Mouse (Mus musculus) cerebral cortex, adult 2 months (tissue): Measurements from ENCODE around the gene Sos1.

Source experiments
- WGBS: fragments of 180-500 bp; shearing (Covaris S2); methylation state at CpG from one replicate; pipeline ENCODE4 v1.1.7; 2018; 5-methylcytosine and 5-hydroxymethylcytosine counted together

Sos1 gene

DNA sequence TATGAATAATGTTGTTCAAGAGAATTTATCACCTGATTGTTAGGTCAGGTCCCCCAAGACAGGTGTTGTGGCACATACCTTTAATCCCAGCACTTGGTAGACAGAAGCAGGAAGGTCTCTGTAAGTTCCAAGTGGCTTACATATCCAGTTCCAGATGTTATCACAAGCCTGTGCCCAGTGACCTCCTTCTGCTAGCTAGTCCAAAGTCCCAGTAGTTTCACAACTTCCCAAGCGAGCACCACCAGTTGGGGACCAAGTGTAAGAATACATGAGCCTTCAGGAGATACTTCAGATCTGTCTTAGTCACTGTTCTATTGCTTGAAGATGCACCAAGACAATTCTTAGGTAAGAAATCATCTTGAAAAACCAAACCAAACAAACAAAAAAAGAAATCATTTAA, 13.6 kb upstream of the Sos1 start:
- 98% methylated on average over 1 of the region's 1 CpGs for WGBS

DNA sequence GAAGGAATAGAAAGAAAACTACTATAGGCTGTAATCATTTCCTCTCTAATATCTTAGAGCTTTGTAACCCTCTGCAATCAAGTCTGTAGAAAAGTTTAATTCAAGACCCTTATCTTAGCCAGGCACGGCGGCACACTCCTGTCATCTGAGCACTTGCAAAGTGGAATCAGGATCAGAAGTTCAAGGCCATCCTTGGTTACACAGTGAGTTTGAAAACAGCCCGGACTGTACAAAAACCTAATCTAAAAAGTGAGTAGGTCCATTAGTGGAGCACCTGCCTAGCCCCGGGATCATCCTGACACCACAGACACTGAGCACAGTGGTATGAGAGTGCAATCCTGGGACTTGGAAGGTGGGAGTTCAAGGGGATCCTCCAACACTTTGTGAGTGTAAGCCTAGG, 12.6 kb upstream of the Sos1 start:
- WGBS, result 94% methylated on average over 4 of the region's 4 CpGs

DNA sequence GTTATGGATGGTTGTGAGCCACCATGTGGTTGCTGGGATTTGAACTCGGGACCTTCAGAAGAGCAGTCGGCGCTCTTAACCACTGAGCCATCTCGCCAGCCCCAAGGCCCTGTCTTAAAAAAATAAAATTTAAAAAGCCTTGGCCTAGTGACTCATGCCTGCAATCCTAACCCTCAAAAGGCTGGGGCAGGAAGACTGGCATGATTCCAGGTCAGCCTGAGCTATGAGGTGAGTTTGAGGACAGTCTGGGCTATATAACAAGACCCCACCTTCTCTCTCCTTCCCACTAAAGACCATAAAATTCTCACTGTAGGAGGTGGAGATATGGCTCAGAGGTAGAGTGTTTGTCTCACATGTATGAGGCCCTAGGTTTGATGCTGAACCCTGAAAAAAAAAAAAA, 12.0 kb upstream of the Sos1 start:
- WGBS, result 97% methylated on average over 4 of the region's 4 CpGs

DNA sequence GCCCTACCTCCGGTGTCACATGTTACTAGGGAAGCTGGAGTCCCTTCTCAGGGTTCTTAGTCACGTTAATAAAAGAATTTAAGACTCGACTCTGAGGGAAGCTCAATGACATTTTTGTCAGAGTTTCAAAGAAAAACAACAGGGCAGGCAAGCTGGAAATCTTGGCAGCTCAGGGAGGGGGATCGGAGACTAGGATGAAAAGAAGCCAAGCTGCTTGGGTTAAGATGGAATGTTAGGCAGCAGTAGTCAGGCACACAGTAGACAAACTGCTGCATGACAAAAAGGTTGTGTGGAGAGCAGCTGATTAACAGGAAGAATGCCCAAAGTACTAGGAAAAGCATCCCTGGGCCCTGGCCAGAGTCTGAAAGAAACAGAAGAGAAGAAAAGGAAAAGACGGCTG, 9.9 kb upstream of the Sos1 start:
- 59% methylated on average over 5 of the region's 5 CpGs for WGBS

DNA sequence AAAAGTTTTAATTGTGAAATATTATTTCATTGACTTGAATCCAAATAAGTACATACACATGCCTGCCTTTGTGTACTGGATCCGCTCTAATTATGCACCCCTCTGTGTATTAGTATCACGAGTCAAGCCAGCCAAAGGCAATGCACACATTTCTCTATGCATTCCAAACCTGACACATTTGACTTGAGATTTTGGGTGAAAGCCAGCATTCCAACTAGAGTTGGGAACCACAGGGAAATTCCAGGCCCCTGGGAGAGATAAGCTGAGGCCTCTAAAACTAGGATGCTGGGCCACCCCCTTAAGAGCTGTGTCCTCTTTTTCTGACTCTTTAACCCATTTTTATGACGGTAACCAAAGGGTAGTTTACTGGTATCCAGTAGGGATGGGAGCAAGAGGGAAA, 8.7 kb upstream of the Sos1 start:
- WGBS, result 75% methylated on average over 3 of the region's 3 CpGs

DNA sequence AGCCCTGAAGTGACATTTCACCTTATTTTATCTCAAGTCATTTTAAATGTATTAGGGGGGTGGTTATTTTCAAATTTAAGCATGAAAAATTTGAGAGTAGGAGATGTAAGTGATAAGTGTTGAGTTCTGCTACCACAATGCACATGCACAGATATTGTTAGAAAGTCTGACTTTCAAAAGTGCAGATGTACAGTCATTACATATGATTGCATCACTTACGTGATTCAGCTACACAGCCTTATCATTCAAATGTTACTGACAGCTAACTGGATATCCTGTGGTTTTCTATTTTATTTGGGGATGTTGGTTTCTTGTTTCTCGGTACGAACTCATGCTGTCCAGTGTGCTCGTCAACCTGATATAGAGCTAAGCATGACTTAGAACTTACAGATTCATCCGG, 4.9 kb upstream of the Sos1 start:
- WGBS, result 94% methylated on average over 5 of the region's 5 CpGs

DNA sequence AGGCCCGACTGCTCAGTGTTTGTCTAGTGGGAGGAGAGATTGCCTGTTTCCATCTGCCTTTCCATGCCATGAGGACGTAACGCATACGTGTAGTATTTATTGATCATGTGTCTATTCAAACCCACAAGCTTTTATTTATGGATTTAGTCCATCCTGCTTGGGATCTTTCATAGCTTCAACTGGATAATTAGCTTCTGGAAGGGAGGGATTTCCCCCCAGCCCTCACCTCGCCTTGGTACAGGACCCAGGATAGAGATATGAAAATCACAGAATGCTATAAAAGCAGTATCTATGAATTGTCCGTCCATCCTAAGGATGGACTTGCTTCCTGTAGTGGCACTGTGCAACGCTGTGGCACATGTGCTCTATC, 587 bp upstream of the Sos1 start:
- 17% methylated on average over 7 of the region's 7 CpGs for WGBS

DNA sequence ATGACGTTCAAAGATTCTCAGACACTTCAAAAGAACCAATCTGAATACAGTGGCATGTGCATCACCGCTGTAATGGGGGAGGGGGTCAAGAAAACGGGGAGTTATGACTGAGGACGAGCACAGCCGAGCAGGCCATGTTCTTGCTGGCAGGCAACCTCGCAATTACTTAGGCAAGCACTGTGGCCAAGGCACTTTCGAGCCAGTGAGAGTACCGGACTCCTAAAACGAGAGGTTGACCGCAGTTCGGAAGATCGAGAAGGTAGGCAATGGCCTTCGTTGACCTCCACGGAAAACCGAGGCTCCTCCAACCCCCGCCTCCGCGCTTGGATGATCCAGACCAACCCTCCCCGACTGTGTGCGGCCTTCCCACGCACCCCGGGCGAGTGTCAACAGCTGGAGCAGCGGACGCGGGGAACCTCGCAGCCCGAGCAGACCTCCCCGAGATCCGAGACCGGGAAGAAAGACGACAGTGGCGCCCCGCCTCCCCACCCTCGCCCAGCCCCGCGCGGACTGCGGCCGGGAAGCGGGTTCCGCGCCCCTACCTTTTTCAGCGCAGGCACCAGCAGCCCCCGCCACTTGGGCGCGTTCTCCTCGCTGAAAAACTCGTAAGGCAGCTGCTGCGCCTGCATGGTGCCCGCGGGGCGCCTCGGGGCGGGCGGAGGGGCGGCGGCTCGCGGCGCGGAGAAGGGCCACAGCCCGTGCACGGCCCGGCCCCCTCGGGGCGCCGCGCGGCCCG, 790 bp downstream of the Sos1 start:
- under 1% methylated on average over 71 of the region's 71 CpGs for WGBS

DNA sequence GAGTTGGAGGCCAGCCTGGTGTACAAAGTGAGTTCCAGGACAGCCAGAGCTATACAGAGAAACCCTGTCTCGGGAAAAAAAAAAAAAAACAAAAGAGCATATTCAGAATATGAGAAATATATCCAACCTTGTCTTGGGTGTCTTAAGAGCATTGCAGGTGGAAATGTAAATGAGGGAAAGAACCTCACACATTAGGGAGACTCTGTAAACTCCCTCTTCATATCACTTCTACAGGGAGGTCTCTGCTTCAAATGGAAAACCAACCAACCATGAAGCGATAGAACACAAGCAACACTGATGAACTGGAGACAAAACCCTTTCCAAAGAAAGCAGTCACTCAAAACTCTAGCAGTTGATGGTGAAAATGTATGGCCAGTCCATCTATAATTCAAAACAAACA, 2.6 kb downstream of the Sos1 start:
- WGBS, result 83% methylated on average over 2 of the region's 2 CpGs

DNA sequence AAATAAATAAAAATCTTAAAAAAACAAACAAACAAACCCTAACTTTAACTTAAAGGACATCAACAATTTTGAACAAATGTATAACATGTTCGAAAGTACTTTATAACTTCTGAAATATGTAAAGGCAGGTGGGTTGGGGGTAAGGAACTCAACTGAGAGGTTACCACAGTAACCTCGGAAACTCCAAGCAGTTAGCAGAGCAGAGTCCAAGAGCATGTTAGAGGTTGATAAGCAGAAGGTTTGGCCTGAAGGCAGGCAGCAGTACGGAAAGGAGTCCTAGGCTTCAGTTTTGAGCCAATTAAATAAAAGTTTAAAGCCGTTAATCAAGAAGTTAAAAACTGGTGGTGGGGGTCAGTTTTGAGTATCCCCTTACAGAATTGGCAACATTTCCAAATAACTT, 3.8 kb downstream of the Sos1 start:
- 92% methylated on average over 4 of the region's 4 CpGs for WGBS

DNA sequence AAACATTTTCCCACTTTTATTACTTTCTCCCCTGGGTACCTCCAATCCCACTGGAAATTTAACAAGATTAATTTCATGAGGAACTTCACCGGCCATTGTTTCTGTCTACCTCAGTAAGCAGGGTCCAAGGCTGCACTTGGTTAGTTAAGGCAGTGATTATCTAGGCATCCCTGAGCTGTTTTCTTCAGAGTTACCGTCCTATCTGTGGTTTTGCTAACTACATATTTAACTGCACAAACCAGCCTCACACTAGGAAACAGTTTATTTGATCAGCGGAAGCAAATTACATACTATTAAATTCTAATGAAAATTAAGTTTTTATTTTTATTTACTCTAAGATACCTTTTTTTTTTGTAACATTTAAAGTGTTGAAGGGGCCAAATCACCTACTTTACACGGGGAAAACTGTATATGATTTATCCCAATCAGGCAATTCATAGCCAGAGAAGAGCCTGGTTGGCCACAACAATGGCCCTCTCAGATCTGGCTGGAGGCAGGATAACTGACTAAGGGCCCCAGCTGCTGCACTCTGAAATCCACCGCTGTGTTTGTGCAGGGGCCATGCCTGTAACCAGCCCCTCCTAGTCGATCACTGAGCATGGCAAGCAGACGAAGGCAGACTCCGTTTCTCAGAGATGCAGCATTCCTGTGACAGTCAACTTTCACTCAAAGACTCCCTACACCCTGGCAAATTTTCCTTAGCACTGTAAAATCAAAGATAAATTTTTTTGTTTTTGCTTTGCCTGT, 9.0 kb downstream of the Sos1 start:
- 50% methylated on average over 8 of the region's 8 CpGs for WGBS

DNA sequence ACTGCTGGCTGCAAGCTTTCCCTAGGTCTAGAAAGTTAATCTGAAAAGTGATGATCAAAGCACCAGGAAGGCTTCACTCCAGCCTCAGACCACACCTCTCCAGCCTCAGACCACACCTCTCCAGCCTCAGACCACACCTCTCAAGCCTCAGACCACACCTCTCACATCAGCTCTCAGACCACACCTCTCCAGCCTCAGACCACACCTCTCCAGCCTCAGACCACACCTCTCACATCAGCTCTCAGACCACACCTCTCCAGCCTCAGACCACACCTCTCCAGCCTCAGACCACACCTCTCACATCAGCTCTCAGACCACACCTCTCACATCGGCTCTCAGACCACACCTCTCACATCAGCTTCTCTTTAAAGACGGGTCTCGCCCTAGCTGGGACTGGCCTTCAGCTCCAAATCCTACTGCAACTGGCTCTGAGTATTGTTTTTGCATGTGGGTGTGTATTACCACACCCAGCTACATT, 11.8 kb downstream of the Sos1 start:
- WGBS, result 61% methylated on average over 3 of the region's 3 CpGs

DNA sequence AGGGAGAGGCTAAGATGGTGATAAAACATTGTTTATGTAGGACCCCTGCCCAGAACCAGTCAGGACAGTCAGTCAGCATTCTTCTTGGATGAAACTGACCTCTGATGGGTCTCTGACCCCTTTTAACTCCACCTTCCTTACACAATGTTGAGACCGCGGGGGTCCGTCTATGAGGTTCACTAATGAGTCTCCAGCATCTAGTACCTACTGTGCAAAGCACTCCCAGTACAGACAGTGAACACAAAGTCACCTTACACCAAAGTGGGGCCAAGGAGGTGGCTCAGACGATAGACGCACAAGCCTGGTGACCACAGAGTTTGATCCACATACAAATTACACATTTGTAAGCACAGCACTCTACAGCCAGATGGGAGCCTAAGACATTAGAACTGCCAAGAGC, 20.0 kb downstream of the Sos1 start:
- WGBS, result 57% methylated on average over 5 of the region's 5 CpGs

DNA sequence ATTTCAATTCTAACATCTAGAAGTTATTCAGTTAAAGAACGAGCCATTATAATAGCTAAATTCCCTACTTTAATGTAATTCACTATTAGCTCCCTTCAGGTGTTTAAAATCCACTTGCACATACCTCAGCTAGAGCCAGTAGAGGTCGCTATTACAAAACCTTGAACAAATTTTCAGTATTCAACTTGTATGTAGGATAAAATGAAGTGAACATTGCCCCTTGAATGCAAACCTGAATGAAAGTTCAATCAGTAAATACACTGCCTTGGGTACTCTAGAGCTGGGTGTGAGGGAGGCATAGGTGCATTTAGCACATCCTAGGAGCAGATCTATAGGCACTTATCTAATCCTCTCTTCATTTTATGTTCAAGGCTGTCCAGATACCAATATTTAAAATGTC, 24.6 kb downstream of the Sos1 start:
- 25% methylated on average over 2 of the region's 2 CpGs for WGBS

DNA sequence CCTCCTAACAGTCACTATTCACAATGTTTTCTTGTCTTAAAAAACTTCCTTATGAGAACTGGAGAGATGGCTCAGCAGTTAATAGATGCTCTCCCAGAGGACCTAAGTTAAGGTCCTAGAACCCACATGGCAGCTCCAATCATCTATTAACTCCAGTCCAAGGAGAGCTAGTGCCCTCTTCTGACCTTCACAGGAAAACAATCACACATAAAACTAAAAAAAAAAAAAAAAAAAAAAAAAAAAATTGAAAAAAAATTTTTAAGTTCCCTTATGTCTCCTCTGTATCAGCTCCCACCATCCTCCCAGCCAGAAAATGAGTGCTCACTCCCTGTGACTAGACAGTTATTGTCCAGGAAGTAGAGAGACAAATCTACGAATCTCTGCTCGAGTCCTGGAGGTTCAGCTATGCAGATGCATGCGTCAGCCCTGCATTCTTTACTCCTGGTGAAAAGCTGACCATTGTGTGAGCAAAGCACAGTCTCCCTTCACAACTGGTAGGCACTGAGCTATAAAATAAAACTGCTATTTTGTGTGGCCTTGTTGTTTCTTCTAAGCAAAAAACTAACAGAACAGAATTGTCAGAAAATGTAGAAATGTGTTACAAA, 29.7 kb downstream of the Sos1 start:
- 75% methylated on average over 3 of the region's 3 CpGs for WGBS

DNA sequence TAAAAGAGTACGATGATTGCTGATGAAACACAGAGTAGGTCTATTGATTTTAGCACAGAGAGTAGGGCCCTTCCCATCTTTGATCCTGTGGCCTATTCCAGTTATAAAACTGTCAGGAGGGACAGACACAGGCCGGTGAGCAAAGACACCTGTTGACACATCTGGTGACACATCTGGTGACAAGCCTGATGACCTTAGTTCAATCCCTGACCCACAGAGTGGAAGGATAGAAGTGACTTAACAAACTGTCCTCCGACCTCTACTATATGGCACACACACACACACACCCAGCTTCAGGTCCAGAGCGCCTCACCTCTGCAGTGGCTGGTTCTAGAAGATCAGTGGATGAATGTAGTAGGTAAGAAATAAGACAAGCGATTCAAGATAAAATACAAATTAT, 33.8 kb downstream of the Sos1 start:
- WGBS, result 96% methylated on average over 5 of the region's 5 CpGs

DNA sequence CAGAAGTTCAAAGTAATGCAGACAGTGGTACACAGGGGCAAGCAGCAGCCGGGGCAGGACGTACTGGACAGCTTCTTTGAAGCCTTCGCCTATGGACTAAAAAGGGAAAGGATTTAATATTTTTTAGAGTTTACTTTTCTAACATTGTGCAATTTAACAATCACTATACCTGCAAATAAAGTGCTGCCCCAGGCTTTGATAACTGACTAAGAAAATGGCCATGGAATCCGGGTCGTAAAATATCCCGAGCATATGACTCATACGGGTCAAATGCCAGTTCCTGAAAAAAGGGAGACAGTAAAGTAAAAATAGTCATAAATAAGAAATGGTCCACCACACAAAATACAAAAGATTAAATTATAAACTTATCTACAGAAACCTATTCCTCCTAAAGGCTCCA, 34.8 kb downstream of the Sos1 start:
- 84% methylated on average over 7 of the region's 7 CpGs for WGBS

DNA sequence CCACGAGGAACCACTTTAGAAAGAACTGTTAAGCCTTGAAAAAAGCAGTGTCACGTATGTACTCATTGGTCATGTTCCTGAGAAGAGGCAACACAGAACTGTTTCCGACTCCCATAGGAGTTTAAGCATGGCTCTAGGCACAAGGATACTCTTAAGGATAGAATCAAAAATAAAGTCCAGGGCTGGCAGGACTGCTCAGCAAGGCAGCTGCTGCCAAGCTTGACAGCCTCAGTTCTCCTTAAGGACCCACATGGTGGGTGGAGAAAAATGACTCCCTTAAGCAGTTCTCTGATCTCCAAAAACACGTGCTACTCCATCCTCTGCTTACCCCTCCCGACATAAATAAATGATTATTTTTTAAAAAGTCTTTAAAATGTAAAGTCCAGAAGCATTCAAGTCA, 44.6 kb downstream of the Sos1 start:
- 53% methylated on average over 5 of the region's 5 CpGs for WGBS

DNA sequence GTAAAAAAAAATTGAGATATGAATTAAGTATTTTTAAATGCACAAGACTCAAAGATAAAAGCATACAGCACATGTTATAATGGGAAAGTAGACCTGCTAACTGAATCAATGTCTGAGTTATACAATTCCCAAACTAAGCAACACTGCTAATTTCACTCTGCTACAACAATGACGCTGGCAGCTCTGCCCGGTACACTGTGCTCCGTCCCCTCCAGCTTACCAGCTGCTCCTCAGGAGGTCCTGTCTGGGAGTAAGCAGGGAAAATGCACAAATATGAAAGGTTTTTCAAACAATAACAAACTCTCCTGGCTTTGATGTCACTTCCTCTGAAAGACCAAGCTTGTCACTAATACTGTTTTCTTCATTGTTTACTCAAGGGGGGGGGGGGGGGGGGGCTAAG, 45.8 kb downstream of the Sos1 start:
- 42% methylated on average over 3 of the region's 3 CpGs for WGBS

DNA sequence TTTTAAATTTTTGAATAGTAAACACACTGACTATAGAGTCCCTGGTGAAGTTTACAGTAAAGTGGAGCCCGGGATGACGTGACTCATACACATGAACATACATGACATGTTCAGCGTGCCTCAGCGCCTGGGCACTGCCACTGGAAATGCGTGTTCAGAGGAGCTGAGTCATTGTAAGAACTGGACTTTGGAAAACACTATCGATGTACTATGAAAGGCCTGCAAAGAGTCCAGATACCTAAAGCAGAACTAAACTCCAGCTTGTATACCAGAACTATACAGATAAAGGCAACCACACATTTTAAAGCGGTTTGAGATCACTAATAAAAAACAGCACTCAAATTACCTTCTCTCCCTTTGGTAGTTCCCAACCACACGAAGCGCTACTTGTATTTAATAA, 48.3 kb downstream of the Sos1 start:
- 73% methylated on average over 9 of the region's 9 CpGs for WGBS

DNA sequence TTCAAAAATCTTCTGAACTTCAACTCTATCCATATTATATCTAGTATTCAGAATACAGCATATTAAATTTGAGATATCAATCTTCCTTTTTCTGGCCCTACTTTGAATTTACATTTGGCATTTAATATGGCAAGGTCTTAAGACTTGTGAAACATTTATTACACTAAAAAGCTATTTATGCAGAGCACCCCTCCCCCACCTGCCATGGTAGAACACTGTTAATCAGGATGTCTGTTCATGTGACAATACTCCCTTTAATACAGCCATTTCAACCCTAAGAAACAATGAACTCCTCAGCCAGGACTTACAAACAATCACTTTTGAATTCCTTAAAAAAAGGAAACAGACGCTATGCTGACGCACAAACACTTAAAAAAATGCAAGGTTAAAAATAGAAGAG, 52.3 kb downstream of the Sos1 start:
- 28% methylated on average over 2 of the region's 2 CpGs for WGBS

DNA sequence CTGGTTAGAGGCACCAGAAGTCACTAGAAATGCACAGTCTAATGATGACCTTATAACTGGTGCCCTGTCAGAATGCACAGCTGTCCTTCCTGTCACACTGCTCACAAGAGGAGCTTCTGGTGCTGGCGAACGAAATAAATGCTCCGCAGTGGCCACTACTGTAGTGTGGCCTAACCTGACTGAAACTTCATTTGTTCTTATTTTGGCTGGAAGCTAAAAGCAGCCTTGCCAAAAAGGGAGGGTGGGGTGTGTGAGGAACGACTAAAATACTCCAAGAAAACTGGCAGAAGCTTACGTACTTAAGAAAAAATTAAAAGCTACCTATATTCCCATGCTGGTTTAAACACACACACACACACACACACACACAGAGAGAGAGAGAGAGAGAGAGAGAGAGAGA, 53.4 kb downstream of the Sos1 start:
- WGBS, result 11% methylated on average over 5 of the region's 5 CpGs

DNA sequence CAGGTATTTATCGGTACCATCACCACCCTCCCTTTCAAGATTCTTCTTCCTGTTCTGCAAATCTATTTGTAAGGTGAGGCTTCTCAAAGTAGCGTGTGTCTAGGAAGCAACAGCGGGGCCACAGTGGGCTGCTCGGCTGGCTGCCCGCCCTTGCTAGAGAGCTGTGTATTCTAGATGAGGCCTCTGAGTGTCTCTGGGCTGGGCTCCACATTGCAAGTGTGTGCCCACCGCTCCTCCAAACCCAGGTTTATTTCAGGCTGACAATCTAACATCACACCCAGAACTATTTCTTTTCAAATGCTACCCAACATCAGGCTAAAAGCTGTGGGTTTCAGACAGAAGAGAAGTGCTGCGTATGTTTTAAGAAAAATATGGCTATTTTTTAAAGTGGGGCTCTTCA, 54.1 kb downstream of the Sos1 start:
- WGBS, result 41% methylated on average over 7 of the region's 7 CpGs
